Mouse (Mus musculus): ENCODE results near the gene Fchsd2. TPM values are rescaled to one million over a fixed set of nuclear protein-coding genes. Genes with fewer than 3 reads are reported as not detected.

Fchsd2 gene
- polyA plus RNA-seq, 1 experiment, result 24.9 TPM

DNA sequence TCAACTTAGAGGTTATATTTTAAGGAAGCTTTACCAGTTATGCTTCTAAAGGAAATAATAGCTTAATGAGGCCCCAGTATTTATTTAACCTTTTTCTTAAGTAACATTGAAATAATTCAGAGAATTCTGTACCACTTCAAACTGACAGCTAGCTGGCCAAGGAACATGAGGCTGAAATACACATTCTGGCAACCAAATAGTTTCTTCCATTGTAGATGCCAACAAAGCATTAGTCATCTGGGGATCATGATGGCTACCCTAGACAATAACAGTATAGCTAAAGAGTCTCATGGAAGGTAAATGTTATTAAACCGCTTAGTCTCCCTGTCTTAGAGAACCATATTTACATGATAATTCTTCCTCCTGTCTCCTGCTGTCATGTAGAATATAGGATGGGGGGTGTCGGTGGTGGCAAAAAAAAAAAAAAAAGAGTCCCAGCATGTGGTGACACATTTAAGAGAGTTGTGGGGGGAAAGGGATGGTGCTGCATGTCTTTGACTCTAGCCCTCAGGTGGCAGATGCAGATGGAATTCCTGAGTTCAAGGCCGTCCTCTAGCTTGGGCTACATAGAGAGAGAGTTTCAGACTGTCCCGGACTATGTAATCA, 169.4 kb downstream of the Fchsd2 start:
- Histone ChIP-seq H3K9ac (ENCODE audit: low read depth, poor library complexity, severe bottlenecking) (no peak overlapping the region), H3K36me3 (ENCODE audit: control insufficient read depth, insufficient read depth, low read length, poor library complexity, severe bottlenecking) (no peaks in the 10 kb centered on the region), H3K4me3 (ENCODE audit: low read depth, low read length) (no peak overlapping the region), H3K4me1 (ENCODE audit: control insufficient read depth, insufficient read depth, low read length) (no peaks in the 10 kb centered on the region), H3K9me3 (replicated peaks; ENCODE audit: control insufficient read depth, insufficient read depth, low read length, poor library complexity, severe bottlenecking) (no peaks in the 10 kb centered on the region), H3K27me3 (ENCODE audit: control insufficient read depth, insufficient read depth, low read length, poor library complexity, severe bottlenecking) (no peaks in the 10 kb centered on the region), H3K27ac (ENCODE audit: insufficient read depth, low read length) (no peak overlapping the region)
- TF ChIP-seq POLR2A (IDR thresholded peaks at IDR 0.05; ENCODE audit: insufficient read depth, low read length), result no peak
- TF ChIP-seq CTCF (IDR thresholded peaks at IDR 0.05; ENCODE audit: low read depth, low read length), result no peak
- no peak for TF ChIP-seq EP300 (IDR thresholded peaks at IDR 0.05; ENCODE audit: insufficient read depth, low read depth, low read length)

- TF ChIP-seq POLR2A (IDR thresholded peaks at IDR 0.05; ENCODE audit: insufficient read depth, low read length) (no peak), EP300 (IDR thresholded peaks at IDR 0.05; ENCODE audit: insufficient read depth, low read depth, low read length) (no peak), CTCF (IDR thresholded peaks at IDR 0.05; ENCODE audit: low read depth, low read length) (no peak)
- H3K4me1 ChIP-seq (ENCODE audit: control insufficient read depth, insufficient read depth, low read length), result no peaks in the 10 kb centered on the region
- H3K36me3 ChIP-seq (ENCODE audit: control insufficient read depth, insufficient read depth, low read length, poor library complexity, severe bottlenecking), result no peaks in the 10 kb centered on the region
Observed at GRCm38 (mm10) chr7:101263511-101263910, 170.8 kb downstream of the Fchsd2 start.

GRCm38 (mm10) chr7:101267457-101268259, 175.0 kb downstream of the Fchsd2 start:
- Histone ChIP-seq H3K27ac (ENCODE audit: insufficient read depth, low read length) (no peak overlapping the region), H3K4me1 (ENCODE audit: control insufficient read depth, insufficient read depth, low read length) (no peaks in the 10 kb centered on the region), H3K9me3 (replicated peaks; ENCODE audit: control insufficient read depth, insufficient read depth, low read length, poor library complexity, severe bottlenecking) (no peaks in the 10 kb centered on the region), H3K36me3 (ENCODE audit: control insufficient read depth, insufficient read depth, low read length, poor library complexity, severe bottlenecking) (no peaks in the 10 kb centered on the region; the same call in 1 of the 2 replicates), H3K4me3 (ENCODE audit: low read depth, low read length) (no peak overlapping the region), H3K27me3 (ENCODE audit: control insufficient read depth, insufficient read depth, low read length, poor library complexity, severe bottlenecking) (no peaks in the 10 kb centered on the region), H3K9ac (ENCODE audit: low read depth, poor library complexity, severe bottlenecking) (no peak overlapping the region)
- TF ChIP-seq CTCF (IDR thresholded peaks at IDR 0.05; ENCODE audit: low read depth, low read length) (no peak), POLR2A (IDR thresholded peaks at IDR 0.05; ENCODE audit: insufficient read depth, low read length) (no peak), EP300 (IDR thresholded peaks at IDR 0.05; ENCODE audit: insufficient read depth, low read depth, low read length) (no peak)

More at GRCm38 (mm10) chr7:101263511-101263910, 170.8 kb downstream of the Fchsd2 start:
- H3K27ac ChIP-seq (ENCODE audit: insufficient read depth, low read length), result no peak overlapping the region
- no peaks in the 10 kb centered on the region for H3K27me3 ChIP-seq (ENCODE audit: control insufficient read depth, insufficient read depth, low read length, poor library complexity, severe bottlenecking)
- H3K9me3 ChIP-seq (replicated peaks; ENCODE audit: control insufficient read depth, insufficient read depth, low read length, poor library complexity, severe bottlenecking), result no peaks in the 10 kb centered on the region
- H3K9ac ChIP-seq (ENCODE audit: low read depth, poor library complexity, severe bottlenecking), result no peak overlapping the region
- no peak overlapping the region for H3K4me3 ChIP-seq (ENCODE audit: low read depth, low read length)

DNA sequence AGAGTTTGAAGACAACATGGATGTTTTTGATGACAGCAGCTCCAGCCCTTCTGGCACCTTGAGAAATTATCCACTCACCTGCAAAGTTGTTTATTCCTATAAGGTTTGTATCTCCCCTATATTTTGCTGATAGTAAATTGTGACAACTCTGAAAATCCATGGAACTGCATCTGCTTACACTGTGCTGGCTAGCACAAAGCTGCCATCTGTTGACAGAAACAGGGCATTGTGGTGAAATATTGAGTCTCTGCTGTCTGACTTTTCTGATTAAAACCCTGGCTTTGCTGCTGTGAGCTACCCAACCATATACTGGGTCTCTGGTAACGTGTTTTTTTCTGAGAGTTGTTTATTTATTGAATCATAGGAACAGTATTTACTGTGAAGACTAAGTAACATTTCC, 178.9 kb downstream of the Fchsd2 start:
- H3K9me3 ChIP-seq (replicated peaks; ENCODE audit: control insufficient read depth, insufficient read depth, low read length, poor library complexity, severe bottlenecking), result no peaks in the 10 kb centered on the region
- H3K36me3 ChIP-seq (ENCODE audit: control insufficient read depth, insufficient read depth, low read length, poor library complexity, severe bottlenecking), result no peaks in the 10 kb centered on the region; the same call in 1 of the 2 replicates
- H3K4me3 ChIP-seq (ENCODE audit: low read depth, low read length), result no peak overlapping the region
- no peak overlapping the region for H3K27ac ChIP-seq (ENCODE audit: insufficient read depth, low read length)
- no peaks in the 10 kb centered on the region for H3K4me1 ChIP-seq (ENCODE audit: control insufficient read depth, insufficient read depth, low read length)
- H3K27me3 ChIP-seq (ENCODE audit: control insufficient read depth, insufficient read depth, low read length, poor library complexity, severe bottlenecking), result no peaks in the 10 kb centered on the region
- TF ChIP-seq EP300 (IDR thresholded peaks at IDR 0.05; ENCODE audit: insufficient read depth, low read depth, low read length) (no peak), POLR2A (IDR thresholded peaks at IDR 0.05; ENCODE audit: insufficient read depth, low read length) (no peak), CTCF (IDR thresholded peaks at IDR 0.05; ENCODE audit: low read depth, low read length) (no peak)
- no peak overlapping the region for H3K9ac ChIP-seq (ENCODE audit: low read depth, poor library complexity, severe bottlenecking)

GRCm38 (mm10) chr7:101272466-101273160, 179.9 kb downstream of the Fchsd2 start:
- no peak overlapping the region for H3K27ac ChIP-seq (ENCODE audit: insufficient read depth, low read length)
- no peaks in the 10 kb centered on the region; the same call in 1 of the 2 replicates for H3K36me3 ChIP-seq (ENCODE audit: control insufficient read depth, insufficient read depth, low read length, poor library complexity, severe bottlenecking)

More at GRCm38 (mm10) chr7:101272466-101273160, 179.9 kb downstream of the Fchsd2 start:
- Histone ChIP-seq H3K9me3 (replicated peaks; ENCODE audit: control insufficient read depth, insufficient read depth, low read length, poor library complexity, severe bottlenecking) (no peaks in the 10 kb centered on the region), H3K4me1 (ENCODE audit: control insufficient read depth, insufficient read depth, low read length) (no peaks in the 10 kb centered on the region), H3K4me3 (ENCODE audit: low read depth, low read length) (no peak overlapping the region), H3K9ac (ENCODE audit: low read depth, poor library complexity, severe bottlenecking) (no peak overlapping the region), H3K27me3 (ENCODE audit: control insufficient read depth, insufficient read depth, low read length, poor library complexity, severe bottlenecking) (no peaks in the 10 kb centered on the region)
- TF ChIP-seq EP300 (IDR thresholded peaks at IDR 0.05; ENCODE audit: insufficient read depth, low read depth, low read length) (no peak), POLR2A (IDR thresholded peaks at IDR 0.05; ENCODE audit: insufficient read depth, low read length) (no peak), CTCF (IDR thresholded peaks at IDR 0.05; ENCODE audit: low read depth, low read length) (no peak)
